Mouse (Mus musculus) layer of hippocampus, postnatal 10 days (tissue): ENCODE measurements at regions not wholly inside any gene's neighbourhood (a gene's known extent, or its start where the extent isn't known, plus 50 kb on each side); places are given as distances from the start of the nearest gene placed in this dataset.
"Not testable (repeated sequence)": the region's sequence is repeated elsewhere in the genome, so short reads cannot be mapped to it uniquely, and the experiment has no call there.

ENCODE experiments used
- DNase-seq, 2 experiments: peaks; one replicate each; pipeline ENCODE4 v3.0.0; 2021; ENCODE audit warnings: low spot score in 2 of 2

- no peak for DNase-seq
These were observed 58.5 kb downstream of the Olfr987 start for GRCm38 (mm10) chr2:85280580-85280979.

- DNase-seq = peak in 1 of 2 experiments; percentile 13
These were observed 61.0 kb downstream of the Olfr987 start for GRCm38 (mm10) chr2:85278128-85278527.

DNA sequence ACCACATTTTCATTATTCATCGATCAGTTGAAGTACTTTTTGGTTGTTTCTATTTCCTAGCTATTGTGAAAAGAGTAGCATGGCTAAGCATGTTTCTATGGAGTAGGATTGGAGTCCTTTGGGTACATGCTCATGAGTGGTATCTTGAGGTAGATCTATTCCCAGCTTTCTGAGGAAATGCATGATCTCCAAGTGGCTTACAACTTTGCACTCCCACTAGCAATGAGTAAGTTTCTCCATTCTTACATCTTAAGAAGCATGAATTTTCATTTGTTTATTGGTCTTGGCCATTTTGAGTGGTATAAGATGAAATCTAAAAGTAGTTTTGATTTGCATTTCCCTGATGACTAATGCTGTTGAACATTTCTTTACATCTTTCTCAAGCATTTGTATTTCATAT, 61.7 kb downstream of the Olfr987 start:
- DNase-seq = no peak

DNA sequence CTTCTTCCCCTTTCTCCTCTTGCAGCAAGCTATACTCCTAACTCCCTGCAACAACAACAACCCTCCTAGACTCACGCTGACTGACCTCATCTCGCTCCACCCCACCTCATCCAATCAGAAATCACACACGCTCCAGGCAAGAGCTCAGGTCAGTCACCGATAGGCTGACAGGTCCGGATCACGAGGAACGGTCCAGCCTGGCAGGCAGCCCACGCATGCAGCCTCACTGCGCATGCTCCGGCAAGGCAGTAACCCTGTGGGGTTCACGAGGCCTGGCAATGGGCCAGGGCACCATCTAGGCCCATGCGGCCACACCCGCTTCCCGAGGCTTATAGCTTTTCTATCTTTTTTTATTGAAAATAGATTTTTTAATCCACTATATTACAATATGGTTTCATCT, 69.8 kb upstream of the Lrrc55 start:
- DNase-seq = not testable (repeated sequence)

DNA sequence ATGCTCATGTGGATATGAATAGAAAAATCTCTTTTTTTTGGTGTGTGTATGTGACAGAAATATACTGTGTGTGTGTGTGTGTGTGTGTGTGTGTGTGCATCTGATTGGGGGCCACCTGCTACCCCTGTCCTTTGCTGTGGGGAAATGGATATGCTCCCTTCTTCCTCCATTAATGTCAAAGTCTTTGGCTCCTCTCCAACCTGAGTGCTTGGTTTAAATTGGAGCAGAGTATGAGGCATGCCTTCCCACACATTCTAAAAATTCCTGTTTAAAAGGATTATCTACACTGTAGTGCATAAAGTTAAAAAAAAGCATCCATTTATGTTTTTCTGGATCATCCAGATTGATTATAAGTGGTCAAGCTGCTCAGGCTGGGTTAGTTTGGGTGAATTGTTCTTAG, 68.7 kb upstream of the Lrrc55 start:
- DNase-seq = no peak

GRCm38 (mm10) chr2:85265037-85265524, 68.1 kb upstream of the Lrrc55 start:
- DNase-seq = no peak

DNA sequence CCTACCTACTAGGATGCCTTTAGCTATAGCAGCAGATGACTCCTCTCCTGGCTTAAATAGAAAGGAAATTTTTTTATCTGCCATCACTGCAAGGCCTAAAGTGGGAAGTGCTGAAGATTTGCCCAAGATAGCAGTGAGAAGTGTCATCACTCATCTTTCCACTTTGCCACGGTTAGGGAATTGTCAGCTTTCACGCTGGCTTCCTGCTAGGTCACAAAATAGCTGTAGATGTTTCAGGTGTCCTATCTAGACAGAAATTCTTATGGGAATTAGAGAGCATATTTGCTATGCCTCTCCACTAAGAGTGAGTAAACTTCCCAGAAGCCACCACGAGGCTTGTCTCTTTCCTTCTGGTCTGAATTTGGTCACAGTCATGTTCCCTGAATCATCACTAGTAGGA, 60.4 kb upstream of the Lrrc55 start:
- DNase-seq = no peak

GRCm38 (mm10) chr2:85255610-85256009, 58.6 kb upstream of the Lrrc55 start:
- DNase-seq = no peak

DNA sequence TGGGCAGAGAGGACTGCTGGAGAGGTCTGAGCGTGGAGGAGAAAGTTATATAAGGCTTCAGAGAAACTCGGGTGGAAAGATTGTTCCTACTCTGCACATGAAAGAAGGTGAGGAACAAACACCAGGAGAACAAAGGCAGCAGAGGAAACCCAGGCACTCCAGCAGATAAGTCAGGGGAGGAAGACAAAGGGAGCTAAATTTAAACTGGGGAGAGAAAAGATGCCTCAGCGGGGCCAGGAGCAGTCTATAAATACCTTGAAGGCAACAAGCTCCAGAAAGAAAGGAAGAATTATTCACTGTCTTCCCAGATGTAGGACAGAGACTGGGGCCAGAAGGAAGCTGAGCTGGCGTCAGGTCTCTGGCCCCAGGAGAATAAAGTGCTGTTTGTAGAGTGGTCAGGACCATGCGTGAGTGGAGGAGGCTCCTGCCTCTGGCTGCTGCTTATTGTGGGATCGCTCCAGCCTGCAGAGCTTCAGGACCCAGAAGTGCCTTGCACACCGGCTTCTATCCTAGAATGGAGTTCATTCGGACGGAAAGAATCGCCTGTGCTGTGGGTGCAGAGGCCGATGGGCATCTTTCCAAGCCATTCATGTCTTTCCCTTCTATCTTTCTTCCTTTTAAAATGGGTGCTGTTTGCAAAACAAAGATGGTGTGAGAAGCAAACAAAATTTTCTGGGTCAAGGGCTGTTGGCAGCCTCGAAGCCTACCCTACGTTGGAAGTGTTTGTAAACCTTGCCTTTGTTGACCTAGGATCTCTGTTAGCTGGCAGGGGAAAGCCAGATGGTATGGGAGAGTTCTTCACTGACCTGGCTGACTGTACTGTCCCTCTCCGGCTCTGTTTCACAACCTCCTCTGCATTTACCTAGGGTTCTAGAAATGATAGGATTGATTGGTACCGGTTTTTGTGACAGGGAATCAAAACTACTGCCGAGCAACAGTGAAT, 55.6 kb upstream of the Lrrc55 start:
- DNase-seq = no peak

GRCm38 (mm10) chr2:85250026-85250560, 53.1 kb upstream of the Lrrc55 start:
- DNase-seq = no peak
